Mouse (Mus musculus) induced T-regulatory cell, adult 2 months (primary cell): ENCODE results near the gene Dock1.

Experiments
- DNase-seq: peaks from one replicate; pipeline ENCODE4 v3.0.0-alpha.2; 2012; ENCODE audit warnings: low read depth

The Dock1 gene

GRCm38 (mm10) chr7:134670312-134671002, at the start of gene Dock1:
Gene Dock1 (plus strand): TSS chr7:134670654.
- no peak for DNase-seq

- DNase-seq = no peak
These were observed 42.5 kb upstream of the Dock1 start for GRCm38 (mm10) chr7:134627906-134628305.

GRCm38 (mm10) chr7:134650246-134650830, 20.1 kb upstream of the Dock1 start:
- DNase-seq = no peak

- no peak for DNase-seq
These were observed 19.4 kb upstream of the Dock1 start for GRCm38 (mm10) chr7:134651071-134651470.

DNA sequence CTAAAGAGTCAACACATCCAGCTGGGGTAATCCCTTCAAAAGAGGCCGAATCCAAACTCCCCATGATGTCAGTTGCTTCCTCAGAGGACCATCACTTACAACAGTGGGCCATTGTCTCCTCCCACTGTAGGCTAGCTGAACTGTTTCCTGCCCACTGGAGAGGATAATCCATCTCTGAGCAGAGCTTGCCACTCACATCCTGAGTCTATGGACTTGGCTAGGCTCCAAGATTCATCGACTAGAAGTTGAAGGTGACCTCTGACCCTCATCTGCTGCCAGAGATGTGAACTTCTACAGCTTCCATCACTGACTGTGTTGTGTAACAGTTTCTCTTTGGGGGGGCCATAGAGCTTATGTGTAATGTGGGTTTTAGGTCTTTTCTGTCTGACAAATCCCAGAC, 7.2 kb upstream of the Dock1 start:
- no peak for DNase-seq

DNA sequence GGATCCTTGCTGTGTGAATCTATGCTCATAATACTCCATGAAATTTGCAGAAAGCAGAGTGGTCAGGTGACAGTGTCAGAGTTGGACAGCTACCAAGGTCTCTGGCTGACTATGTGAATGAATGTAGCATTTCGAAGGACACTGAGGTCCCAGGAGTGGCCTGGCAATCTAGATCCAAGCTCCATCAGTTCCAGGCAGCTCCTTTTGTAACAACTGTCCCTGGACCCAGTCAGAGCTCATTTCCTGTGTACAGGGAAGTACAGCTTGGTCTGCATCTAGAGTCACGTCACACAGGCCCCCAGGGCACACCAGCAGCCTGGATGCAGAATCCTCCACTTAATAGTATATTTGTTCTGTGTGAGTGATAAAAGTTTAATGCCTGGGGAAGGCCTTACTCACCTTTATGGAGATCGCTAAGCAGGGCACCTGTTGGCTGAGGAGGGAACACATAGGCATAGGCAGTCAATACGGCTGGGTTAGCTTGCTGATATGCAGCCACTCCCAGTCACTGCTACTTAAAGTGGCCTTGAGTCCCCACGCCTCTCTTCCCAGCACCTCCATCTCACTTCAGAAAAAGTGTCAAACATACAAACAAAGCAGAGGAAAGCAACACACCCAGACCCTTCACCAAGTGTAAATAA, 4.7 kb upstream of the Dock1 start:
- DNase-seq = no peak

- no peak for DNase-seq
These were observed 3.2 kb upstream of the Dock1 start for GRCm38 (mm10) chr7:134667271-134667702.

- DNase-seq = no peak
These were observed 761 bp upstream of the Dock1 start for GRCm38 (mm10) chr7:134669474-134670311.

GRCm38 (mm10) chr7:134671003-134671461, 578 bp downstream of the Dock1 start:
- no peak for DNase-seq

DNA sequence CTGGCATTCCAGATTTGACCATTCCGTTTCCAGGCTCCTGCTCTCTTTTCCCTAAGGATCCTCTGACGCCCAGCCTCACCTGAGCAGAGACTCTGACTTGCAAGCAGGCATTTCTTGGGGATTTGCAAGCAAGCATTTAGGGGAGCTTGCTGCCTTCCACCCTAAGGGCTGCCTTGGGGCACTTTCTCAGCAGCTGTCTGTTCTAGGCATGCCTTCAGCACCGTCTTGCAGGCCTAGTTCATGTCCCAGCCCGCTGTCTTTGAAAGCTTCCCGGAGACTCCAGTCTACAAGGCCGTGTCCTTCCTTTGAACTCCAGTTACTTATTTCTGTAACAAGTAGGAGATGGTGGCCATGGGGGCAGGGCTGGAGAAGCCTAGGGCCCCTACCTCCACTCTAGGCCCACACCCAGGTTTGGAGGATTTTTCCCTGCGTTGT, 1.0 kb downstream of the Dock1 start:
- no peak for DNase-seq

DNA sequence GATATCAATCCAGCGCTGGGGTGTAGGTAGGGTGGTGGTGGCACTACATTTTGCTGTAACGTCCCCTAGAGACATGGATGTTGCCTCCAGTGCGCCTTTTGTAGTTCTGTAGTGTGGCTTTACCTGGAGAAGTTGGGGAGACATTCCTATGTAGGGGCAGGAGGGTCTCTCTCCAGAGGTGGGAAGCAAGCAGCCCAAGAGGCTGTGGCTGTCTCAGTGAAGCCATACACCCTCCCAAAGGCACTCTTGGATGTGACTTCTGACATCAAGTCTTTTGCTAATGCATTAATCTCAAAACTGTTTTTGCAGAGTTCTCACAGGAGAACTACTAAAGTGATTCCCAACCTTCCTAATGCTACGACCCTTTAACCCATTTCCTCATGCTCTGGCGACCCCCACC, 2.7 kb downstream of the Dock1 start:
- no peak for DNase-seq

DNA sequence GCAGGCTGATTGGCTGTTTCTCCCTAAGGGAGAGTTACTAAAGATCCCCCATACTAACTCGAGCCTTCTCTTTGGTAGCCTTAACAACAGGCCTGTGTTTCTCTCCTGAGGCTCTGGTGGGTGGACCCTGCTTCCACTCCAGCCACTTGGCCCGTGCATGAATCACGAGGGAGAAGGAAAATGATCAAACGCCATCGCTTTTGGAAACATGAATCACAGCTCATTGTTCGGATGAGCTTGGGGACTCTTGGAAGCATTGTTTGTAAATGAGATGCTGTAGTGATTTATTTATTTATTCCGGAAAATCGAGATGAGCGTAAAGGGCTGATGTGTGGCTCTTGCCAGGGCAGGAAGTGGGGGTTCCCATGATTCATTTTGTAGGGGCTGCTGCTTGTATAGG, 3.5 kb downstream of the Dock1 start:
- DNase-seq = no peak

DNA sequence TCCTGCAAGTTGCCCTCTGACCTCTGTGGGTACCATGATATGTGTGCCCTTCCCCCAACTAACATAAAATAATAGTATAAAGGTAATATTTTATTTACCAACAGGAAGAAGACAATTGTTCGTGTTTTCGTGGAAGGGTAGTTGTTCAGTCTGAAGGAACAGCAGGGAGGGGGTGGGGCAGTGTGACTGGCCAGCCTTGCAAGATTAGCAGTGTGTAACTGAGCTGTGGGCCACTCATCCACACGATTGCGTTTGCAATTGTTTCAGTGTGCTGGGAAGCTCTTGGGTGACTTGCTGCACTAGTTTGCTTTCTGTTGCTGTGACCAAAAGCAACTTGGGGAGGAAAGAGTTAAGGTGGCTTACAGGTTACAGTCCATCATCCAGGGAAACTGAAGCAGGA, 7.4 kb downstream of the Dock1 start:
- DNase-seq = no peak

DNA sequence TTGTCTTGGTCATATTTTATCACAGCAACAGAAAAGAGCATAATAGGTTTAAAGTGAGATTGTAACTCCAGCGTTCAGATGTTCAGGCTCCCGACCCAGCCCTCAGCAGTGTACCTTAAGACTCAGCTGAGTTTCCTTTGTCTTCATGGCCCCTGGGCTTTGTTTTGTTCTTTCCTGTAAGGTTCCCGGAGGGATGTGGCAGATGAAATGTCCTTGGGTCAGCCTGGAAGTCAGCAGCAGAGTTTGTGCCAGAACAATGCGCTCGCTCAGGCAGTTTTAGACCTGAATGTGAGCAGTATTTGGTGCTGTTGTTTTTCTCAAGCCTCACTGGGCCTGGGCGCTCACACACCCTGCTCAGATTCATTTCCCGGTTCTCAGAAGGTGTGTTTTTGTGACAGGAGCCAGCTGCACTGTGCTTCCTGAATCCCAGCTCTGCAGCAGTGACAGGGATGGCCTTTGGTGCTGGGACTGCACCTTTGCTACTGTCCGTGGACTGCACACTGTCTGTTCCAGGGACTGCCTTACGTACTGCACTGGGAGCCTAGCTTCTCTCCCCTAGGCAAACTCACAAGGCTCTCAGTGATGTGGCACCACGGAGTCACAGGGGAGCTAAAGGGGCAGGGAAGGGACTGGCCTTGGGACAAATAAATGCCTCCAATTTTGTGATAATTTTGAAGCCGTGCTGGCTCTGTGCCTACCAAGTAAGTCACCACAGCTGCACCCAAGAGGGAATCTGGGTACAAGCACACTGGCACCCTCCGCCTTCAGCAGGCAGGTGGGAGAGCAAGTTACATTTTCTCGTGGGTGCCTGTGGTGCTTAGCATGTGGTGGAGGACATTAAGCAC, 9.1 kb downstream of the Dock1 start:
- DNase-seq = no peak

GRCm38 (mm10) chr7:134680161-134680560, 9.7 kb downstream of the Dock1 start:
- DNase-seq = no peak

- no peak for DNase-seq
These were observed 11.5 kb downstream of the Dock1 start for GRCm38 (mm10) chr7:134681729-134682527.

GRCm38 (mm10) chr7:134688332-134688731, 17.9 kb downstream of the Dock1 start:
- no peak for DNase-seq

DNA sequence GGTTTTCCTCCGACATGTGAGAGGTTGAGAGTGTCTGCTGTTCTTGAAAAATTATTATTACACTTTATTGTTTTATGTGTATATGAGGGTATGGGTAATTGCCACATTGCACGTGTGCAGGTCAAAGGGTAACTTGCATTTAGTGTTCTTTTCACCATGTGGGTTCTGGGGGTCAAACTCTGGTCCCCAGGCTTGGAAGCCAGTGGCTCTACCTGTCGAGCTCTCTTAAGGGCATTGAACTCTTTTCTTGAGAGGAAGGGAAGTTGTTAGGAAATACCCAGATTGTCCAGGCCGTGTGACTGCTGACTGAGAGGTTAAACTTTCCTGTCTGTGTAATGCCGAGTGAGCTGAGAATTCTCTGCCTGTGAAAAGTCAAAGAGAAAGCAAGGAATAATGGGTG, 19.7 kb downstream of the Dock1 start:
- no peak for DNase-seq

- DNase-seq = no peak
These were observed 20.4 kb downstream of the Dock1 start for GRCm38 (mm10) chr7:134690806-134691205.

GRCm38 (mm10) chr7:134693325-134693724, 22.9 kb downstream of the Dock1 start:
- DNase-seq = no peak

DNA sequence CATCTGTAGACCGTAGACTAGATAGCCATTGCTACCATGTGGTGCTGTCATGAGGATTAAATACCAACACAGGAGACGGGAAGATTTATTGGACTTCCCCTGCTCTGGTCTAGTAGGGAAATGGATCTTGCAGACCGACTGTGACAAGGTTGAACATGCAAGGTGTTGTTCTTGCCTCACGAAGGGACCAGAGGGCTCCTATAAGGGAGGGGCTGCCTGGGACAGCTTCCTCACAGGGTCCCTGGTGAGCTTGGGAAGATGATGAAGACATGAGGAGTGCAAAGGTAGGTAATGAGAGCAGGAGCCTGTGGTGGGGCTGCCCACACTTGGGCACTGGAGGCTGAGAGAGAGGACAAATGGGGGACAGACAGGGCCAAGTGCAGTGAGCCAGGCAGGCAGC, 25.0 kb downstream of the Dock1 start:
- DNase-seq = no peak
